Mouse (Mus musculus) left cerebral cortex, postnatal 10 days (tissue): ENCODE results near the gene Syn3. TPM values are rescaled to one million over a fixed set of nuclear protein-coding genes. Genes with fewer than 3 reads are reported as not detected.

Experiments
- DNase-seq, 2 experiments: peaks; one replicate each; pipeline ENCODE4 v3.0.0; 2021 to 2022; ENCODE audit warnings: low spot score in 2 of 2, mixed read lengths in 1 of 2; ENCODE audit errors: extremely low spot score in 1 of 2
- intact Hi-C: fragments of 180-260 bp; cut with DNase I; formaldehyde crosslinking; loops from one replicate; pipeline ENCODE4 v1.15.1; 2025
- total RNA-seq, 2 experiments: library from RNA; stranded (reverse); gene quantifications; 2 replicates each; pipeline ENCODE4 v1.2.3; 2021

The Syn3 gene
- total RNA-seq, 2 experiments from 2014 or later: 42.1 to 46.0 TPM

- DNase-seq: no peak
- intact Hi-C loops: loop anchor here (2.0 to 10.0 kb wide), 2 partner anchors 24 to 260 kb away; partner anchors contain the start of gene Syn3
Observed at GRCm38 (mm10) chr10:86474176-86475154, 24.2 kb downstream of the Syn3 start.

- intact Hi-C loops: loop anchor here (2.0 to 10.0 kb wide), 2 partner anchors 25 to 261 kb away; partner anchors contain the start of gene Syn3
- DNase-seq: no peak
Observed at GRCm38 (mm10) chr10:86473637-86474154, 25.0 kb downstream of the Syn3 start.

DNA sequence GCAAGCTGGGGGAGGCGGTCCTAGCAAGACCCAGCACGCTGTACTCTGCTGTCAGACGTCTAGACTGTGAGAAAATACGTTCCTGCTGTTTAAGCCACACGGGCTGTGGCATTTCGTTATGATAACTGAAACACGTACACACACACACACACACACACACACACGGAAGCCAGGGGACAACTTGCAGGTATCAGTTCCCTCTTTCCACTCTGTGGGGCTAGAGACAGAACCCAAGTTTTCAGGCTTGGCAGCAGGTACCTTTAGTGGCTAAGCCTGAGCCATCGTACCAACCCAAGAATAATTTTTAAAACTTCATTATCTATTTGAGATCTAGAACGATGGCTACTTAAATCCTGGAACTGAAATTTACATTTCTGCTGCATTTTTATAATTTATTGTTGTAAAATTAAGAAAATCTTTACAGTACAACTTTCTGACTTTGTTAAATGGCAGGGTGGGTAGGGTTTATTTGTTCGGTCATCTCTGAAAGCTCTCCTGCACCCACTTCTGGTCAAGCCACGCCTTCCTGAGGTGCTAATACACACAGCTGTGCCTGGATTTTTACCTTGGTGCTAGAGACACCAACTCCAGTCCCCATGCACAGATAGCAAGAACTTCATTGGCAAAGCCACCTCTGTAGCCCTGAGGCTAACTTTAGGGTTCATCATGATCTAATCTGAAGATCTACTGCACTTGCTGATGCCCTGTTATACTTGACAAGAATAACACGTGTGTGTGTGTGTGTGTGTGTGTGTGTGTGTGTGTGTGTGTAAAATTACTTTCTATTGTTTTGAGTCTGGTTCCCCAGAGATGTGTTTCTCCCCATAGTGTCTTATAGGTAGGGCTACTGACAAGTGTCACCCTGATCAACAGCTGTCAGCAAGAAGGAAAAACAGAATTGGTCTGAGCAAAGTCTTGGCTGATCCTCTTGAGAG lies 29.8 kb downstream of the Syn3 start:
- DNase-seq: no peak
- intact Hi-C loops: no loop called here

GRCm38 (mm10) chr10:86463538-86464199 lies 35.0 kb downstream of the Syn3 start:
- intact Hi-C loops: loop anchor here (2.0 to 5.0 kb wide), 2 partner anchors 399 to 496 kb away; no protein-coding TSS in a partner anchor
- peak; percentile 78 to 79 for DNase-seq

DNA sequence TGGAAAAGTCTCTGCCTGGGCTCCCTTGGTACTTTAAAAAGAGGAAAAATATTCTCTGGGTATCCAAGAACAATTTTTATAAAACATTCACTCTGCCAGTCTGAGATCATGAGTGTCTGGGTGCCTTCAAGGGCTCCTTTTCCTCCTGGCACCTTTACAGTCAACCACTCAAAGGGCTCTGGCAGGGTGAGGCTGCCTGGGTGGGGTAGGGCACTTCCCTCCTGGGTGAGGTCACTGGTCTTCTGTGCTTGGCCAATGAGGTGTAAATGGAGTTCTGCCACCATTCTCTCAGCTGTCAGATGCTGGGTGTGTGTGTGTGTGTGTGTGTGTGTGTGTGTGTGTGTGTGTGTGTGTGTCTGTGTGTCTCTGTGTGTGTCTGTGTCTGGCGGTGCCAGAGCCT lies 39.1 kb downstream of the Syn3 start:
- DNase-seq: no peak
- intact Hi-C loops: loop anchor here (5.0 to 10.0 kb wide), 2 partner anchors 105 to 492 kb away; no protein-coding TSS in a partner anchor

GRCm38 (mm10) chr10:86457665-86458209 lies 41.0 kb downstream of the Syn3 start:
- DNase-seq: peak in 1 of 2 experiments; percentile 41
- intact Hi-C loops: loop anchor here (10.0 kb wide), 1 partner anchor 103 kb away; no protein-coding TSS in a partner anchor

GRCm38 (mm10) chr10:86457195-86457594 lies 41.5 kb downstream of the Syn3 start:
- intact Hi-C loops: loop anchor here (10.0 kb wide), 1 partner anchor 102 kb away; no protein-coding TSS in a partner anchor
- peak in 1 of 2 experiments; percentile 32 for DNase-seq

DNA sequence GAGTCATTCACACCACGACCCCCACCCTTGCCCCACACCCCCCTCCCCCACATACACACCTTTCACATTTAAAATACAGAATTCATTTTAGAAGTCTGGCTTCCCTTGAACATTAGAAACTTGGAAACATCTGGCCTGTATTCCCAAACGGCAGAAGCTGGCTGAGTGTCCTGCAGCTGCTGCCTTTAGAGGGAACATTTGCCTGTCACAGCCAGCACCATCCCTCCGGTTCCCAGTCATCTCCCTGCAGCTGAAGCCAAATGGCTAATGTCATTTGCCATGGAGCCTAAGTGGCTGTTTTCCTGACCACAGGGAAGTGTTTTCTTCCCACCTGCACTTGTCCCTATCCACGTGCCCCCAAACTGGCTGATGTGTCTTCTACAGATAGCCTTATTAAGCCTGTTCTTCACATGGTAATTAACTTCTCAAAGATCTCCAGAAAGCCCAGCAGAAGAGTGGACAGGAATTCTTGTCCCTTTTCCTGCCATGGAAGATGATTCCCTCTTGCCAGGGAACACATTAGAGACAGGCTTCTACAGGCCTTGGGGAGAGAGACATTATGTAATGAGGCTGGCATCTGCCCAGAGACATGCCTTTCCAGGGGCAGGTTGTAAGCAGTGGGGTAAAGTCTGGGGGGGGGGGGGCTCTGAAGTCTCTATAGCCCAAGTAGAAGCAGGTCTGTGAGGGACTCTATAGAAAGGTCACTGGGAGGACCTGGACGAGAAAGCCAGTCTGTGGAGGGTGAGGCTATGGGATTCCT lies 43.2 kb downstream of the Syn3 start:
- intact Hi-C loops: loop anchor here (2.0 to 10.0 kb wide), 2 partner anchors 101 to 391 kb away; no protein-coding TSS in a partner anchor

DNA sequence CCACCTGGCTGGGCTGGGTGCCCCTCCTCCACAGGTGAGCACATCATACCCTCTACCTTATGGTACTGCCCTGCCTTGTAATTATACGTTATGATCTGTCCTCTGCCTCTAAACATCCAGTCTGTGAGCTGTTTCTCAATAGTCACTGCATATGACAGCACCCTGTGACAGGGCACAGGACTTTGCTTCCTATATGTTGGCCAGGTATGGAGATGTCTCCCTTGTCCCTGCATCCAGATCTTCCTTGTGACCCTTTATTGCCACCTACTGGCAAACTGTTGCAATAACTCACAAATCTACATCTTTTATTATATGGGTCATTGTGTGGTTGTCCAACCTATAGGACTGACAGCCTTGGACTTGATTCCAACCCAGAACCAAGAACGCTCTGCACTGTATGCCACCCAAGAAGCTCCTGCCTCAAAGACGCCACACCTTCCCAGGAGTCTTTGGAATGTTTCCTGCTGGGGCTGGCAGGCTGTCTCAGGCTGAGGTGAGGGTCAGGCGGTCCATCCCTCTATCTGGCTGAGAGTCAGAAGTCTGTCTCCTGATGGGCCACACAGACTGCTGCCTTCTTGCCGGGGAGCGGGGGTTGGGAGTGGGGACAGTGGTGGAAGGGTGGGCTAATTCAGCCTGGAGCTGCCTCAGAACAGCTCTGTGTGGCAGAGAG lies 46.2 kb downstream of the Syn3 start:
- intact Hi-C loops: loop anchor here (2.0 to 10.0 kb wide), 2 partner anchors 98 to 150 kb away; no protein-coding TSS in a partner anchor
- DNase-seq: peak; percentile 41 to 53

More for the DNA sequence above, 43.2 kb downstream of the Syn3 start:
- no peak for DNase-seq

DNA sequence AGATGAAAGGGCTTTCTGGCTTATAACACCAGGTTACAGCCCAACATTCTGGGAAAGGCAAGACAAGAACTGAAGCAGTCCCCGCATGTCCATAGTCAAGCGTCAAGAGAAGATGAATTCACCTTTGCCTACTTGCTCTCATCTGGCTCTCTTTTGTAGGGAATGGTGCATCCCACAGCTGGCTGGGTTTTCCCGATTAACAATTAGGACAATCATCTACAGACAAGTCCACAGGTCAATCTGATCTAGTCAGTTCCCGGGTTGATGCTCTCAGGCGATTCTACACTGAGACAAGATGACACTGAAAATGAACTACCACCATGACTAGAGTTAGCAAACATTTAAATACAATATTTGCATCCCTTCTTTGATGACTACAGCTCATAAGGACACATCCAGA lies 47.4 kb downstream of the Syn3 start:
- intact Hi-C loops: loop anchor here (10.0 kb wide), 1 partner anchor 96 kb away; no protein-coding TSS in a partner anchor

DNA sequence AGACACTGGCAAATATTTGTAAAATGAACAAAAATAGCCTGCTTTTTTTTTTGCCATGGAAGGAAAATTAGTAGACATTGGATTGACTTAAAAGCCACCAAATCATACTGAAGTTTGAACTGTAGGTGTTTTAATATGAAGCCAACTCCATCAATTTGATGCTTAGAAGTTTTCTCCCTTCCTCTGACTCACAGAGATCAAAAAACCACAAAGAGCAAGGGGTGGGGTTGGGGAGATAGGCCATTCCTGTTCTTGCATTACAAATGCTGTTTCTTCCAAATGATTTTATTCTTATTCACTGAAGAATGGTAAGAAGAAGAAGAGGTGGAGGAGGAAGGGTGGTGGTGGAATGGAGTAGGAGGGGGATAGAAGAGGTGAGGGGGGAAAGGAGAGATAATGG lies 52.0 kb downstream of the Syn3 start:
- intact Hi-C loops: no loop called here
- DNase-seq: no peak

More for the DNA sequence above, 47.4 kb downstream of the Syn3 start:
- DNase-seq: no peak

DNA sequence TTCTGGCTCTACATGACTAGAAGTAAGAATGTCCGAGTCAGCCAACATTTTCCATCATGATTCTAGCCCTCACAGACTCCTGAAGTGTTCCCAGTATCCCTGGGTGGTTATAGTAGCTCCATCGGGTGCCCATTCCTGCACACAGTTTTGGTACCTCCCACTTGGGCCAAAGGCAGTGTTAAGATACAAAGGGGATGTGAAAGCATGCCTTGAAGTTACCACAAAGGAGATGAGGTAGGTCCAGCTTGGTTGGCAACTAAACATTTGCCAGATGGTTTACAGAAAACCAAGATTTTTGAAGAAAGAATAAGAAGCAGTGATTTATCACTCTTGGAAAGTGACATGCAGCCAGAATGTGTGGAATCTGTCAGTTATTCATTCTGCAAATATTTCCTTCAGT lies 53.5 kb downstream of the Syn3 start:
- no peak for DNase-seq
- intact Hi-C loops: no loop called here

DNA sequence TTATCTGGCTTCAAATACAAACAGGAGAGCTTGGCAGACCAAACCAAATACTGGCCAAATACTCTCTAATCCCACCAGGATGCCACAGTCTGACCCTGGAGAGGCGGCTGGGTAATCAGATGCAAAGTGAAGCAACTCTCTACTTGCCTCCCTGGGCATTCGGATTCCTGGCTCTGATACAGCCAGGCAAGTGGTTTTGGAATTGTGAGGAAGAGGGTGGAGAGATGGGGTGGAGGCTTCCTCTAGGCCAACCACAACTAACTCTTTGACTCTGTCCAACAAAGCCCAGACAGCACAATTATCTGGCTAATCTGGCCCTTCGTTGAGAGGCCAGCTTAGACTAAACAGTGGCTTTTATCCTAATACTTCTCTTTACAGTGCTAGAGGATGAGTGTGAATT lies 54.0 kb downstream of the Syn3 start:
- intact Hi-C loops: no loop called here
- no peak for DNase-seq

DNA sequence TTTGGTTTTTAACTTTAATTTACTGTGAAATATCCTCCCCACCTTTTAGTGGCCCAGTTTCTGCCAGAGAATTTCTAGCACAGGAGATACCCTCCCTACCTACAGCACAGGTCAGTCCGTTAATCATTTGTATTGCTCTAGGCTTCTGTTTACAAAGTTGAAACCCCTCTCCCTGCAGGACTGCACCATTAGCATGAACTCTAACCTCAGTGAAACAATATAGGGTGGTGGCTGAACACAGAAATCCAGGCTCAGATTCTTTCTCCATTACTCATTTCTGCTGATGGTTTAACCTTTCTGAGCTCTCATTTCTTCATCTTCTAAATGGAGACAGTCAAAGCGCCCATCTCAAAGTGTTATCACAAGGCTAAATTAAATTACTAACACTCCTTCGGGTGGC lies 56.9 kb downstream of the Syn3 start:
- intact Hi-C loops: no loop called here
- DNase-seq: no peak

DNA sequence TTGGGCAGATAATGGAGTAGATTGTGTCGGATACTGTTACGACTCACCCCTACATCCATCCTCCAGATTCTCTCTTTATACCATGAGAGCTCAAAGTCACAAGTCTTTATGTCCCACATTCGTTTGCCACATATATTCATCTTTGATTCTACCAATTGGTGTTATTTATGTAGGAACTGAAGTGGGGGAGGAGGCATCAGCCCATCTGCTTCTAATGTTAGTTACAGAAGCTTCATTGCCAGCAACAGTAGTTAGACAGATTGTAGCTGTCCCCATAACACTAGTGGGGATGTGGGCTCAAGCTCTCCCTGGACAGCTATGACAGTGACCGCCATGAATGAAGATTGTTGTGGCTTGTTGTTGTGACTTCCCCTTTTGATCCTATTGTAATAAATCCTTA lies 59.1 kb downstream of the Syn3 start:
- intact Hi-C loops: no loop called here
- DNase-seq: no peak

DNA sequence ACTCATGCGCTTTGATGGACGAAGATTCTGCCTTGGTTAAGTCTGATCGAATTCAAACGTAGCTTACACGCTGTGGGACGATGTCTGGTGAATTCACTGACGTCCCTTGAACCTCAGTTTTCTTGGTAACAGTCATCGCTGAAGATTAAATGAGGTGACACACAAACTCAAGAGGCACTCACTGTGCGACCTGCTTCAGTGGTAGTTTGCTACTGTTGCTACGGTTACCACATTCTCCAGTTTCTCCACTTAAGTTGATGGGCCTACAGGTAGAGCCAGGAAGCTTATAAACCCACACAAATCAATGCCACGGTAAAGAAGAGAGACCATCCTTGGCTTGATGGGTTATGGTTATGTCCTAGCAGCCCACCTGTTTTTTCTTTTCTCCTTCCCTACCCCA lies 61.4 kb downstream of the Syn3 start:
- intact Hi-C loops: no loop called here
- DNase-seq: no peak
